Mouse (Mus musculus) spleen, postnatal 10 days (tissue): ENCODE results near the gene Zfp275.
"Not testable (repeated sequence)": the region's sequence is repeated elsewhere in the genome, so short reads cannot be mapped to it uniquely, and the experiment has no call there.

Experiments
- DNase-seq, 2 experiments: peaks; one replicate each; pipeline ENCODE4 v3.0.0; 2021 to 2022; ENCODE audit warnings: low spot score in 2 of 2

Gene Zfp275

DNA sequence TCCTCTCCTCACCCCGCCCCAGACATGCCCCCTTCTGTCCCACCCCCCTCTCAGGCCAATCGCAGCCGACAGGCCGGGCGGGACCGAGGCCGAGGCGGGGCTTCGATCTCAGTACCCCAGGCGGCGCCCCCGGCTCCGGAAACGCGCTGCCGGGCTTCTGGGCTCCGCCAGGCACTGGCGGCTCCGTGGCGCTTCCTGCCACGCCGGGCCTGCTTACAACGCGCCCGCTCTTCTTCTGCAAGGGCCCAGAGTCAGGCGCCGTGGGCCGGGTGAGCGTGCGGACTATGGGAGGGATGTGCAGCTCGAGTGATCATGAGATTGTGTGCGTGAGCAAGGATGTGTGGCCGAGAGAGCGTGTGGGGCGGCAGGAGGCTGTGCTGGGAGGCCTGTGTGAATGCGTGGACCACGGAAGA lies at the start of gene Zfp275:
Gene Zfp275 (plus strand): TSS at position 139 of the 413 bp plus-strand sequence.
- DNase-seq: peak; percentile 23 to 63

GRCm38 (mm10) chrX:73292876-73293275 lies 49.5 kb upstream of the Zfp275 start, which contains the start of the genes Xlr5a and Xlr5c:
TSS of gene Xlr5a (minus strand) at chrX:73292976.
TSS of gene Xlr5c (minus strand) at chrX:73292976.
- DNase-seq: not testable (repeated sequence)

DNA sequence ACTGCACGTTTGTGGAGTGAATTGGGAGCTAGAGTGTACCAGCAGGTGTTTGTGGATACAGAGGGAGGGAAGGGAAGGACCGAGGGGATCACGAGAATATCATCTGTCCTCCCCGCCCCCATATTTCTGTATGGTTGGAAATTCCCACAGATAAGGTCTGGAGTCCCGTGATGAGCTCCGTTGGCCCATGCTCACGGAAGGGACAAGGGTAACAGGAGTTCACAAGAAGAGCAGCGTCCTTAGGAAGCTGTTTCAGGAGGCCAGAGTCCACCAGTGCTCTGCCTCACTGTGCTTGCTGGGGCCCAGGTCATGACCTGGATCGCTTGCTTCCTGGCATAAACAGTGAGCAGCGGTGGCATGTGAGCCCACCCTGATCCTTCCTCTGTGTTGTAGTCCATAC lies 46.7 kb upstream of the Zfp275 start:
- not testable (repeated sequence) for DNase-seq

DNA sequence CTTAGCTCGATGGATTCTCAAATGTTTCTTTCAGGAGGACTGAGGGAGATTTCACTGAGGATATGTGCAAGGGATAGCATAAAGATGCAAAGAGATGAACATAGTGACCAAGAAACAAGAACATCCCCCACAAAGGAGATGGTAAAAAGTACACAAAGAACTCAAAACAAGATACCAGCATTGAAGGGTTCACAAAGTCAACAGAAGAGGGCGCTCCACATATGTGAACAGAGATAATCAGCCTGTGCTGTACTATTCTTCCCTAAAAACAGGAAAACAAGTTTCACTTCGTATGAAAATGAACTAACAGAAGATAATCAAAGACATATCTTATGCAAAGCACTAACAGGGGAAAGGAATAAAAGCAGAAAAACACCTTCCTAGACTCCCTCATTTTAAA lies 29.9 kb upstream of the Zfp275 start:
- DNase-seq: peak in 1 of 2 experiments; percentile 21

- DNase-seq: no peak
These were observed 21.4 kb upstream of the Zfp275 start for GRCm38 (mm10) chrX:73321029-73321428.

- no peak for DNase-seq
These were observed 15.2 kb upstream of the Zfp275 start for GRCm38 (mm10) chrX:73327215-73327614.

GRCm38 (mm10) chrX:73333548-73333947 lies 8.9 kb upstream of the Zfp275 start:
- no peak for DNase-seq

DNA sequence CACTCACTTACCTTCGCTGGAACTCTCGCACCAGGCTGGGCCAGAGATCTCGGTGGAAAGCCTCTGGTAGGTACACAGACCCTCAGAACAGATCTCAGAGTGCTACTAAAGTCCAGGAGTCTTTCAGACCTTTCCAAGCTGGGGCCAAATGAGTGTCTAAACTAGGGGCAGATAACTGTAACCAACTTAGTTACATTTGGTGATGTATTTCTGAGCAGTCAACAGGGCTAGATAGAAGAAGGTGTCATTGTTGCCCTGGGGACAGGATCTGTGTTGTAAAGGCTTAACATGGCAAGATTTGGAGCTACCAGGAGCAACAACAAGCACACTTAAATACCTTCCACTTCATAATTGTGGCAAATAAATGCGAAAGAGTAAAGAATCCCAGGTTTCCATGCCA lies 5.7 kb upstream of the Zfp275 start, which contains the start of gene Gm45015:
Gene Gm45015 (minus strand): TSS at position 101 of the 400 bp plus-strand sequence.
- DNase-seq: no peak

DNA sequence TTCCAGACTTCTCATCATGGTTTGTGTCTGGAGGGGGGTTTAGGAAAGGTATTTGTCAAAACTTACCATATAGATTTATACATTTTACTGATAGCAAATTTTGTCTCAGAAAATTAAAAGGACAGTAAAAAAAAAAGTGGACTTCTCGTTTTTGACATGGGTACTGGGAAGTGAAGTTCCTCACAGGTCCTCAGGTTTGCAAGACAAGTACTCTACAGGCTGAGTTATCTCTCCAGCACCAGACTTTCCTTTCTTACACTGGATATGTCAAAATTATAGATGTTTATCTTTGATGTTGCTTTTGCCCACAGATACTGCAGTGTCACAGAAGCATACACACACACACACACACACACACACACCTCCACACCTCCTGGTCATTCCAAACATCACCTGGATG lies 948 bp upstream of the Zfp275 start:
- DNase-seq: no peak

DNA sequence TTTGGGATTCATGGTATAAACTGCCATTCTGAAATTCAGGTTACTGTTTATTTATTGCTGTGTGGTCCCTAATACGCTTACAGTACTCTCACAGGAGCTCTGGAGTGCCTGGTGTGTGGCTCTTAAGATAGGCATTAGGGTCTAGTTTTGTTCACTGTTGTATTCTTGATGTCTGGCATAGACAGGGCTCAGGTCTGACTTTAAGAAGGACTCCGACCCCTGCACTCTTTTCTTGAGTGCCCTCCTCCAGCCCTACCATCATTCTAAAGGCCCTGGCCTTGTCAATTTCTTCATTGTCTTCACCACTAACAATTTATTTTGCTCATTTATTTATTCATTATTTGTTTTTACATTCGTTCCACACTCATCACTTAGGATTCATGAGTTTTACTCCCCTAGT lies 353 bp upstream of the Zfp275 start:
- no peak for DNase-seq

- peak in 1 of 2 experiments; percentile 19 for DNase-seq
These were observed 717 bp downstream of the Zfp275 start for GRCm38 (mm10) chrX:73342941-73343735.

DNA sequence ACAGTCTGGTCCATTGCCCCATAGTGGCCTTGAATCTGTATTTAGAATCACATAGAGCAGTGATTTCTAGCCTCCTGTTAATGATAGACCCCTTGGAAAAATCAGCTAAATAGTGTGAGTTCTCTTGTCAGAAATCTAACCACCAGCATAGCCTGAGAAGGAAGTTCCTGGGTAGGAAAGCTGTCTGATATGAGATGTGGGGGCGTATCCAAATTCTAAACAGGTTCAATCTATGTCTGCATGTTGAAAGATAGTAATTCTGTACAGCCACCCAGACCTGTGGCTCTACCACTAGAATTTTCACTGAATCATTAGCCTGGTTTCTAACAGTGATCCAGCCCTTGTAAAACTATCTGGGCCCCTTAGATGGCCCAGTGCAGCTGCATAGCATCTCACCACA lies 1.4 kb downstream of the Zfp275 start:
- no peak for DNase-seq

DNA sequence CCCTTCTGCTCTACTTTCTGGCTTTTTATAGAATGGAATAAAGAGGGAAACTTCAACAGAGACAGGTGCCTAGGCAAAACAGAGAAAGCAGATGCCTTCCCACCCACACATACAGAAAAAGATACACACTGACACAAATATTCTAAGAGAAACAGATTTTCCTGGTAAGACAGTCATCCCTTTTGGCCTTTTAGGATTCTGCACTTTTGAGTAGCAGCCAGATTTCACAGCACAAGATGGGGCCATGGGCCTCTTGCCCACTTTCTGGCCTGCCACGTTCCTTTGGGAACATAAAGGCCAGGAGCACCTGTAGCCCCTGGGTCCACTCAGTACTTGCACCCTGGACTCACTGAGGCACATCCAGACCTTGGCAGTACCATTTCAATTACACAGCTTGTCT lies 1.9 kb downstream of the Zfp275 start:
- DNase-seq: no peak

GRCm38 (mm10) chrX:73356163-73356562 lies 13.7 kb downstream of the Zfp275 start:
- DNase-seq: no peak

- no peak for DNase-seq
These were observed 14.3 kb downstream of the Zfp275 start for GRCm38 (mm10) chrX:73356719-73357118.

DNA sequence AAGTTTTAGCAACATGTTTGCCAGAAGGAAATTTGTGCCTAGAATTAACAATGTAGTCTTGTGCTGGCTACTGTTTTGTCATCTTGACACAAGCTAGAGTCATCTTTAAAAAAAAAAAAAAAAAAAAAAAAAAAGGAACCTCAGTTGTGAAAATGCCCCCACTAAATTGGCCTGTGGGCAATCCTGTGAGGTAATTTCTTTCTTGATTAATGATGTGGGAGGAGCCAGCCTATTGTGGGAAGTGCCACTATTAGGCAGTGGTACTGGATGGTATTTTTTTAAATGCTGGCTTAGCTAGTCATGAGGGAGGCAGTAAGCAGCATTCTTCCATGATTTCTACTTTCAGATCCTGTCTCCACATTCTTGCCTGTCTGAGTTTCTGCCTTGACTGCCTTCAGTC lies 20.9 kb downstream of the Zfp275 start:
- DNase-seq: no peak

- DNase-seq: no peak
These were observed 42.0 kb downstream of the Zfp275 start for GRCm38 (mm10) chrX:73384419-73384818.

DNA sequence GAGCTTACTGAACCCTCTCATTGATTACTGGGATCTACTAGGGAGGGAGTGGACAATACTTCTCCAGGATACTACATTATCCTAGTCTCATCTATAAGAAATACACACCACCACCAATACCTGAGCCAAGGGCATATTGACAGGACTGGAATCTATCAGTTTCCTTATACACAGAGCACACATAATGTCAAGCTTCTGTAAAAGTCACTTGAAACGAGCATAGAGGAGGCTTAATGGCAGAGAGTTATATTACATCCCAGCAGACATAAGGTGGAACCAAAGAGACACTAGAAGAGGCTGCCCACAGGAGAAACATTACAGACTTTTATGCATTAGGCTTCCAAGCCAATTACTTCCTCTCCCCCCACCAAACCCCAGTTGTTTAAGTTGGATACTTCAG lies 42.5 kb downstream of the Zfp275 start:
- no peak for DNase-seq

GRCm38 (mm10) chrX:73391481-73391880 lies 49.1 kb downstream of the Zfp275 start:
- DNase-seq: no peak

- DNase-seq: no peak
These were observed 54.0 kb downstream of the Zfp275 start for GRCm38 (mm10) chrX:73396446-73396845.

- DNase-seq: not testable (repeated sequence)
These were observed 56.2 kb downstream of the Zfp275 start, which contains the start of gene Gm18336 for GRCm38 (mm10) chrX:73398636-73399035. TSS of gene Gm18336 (minus strand) at chrX:73398736.

DNA sequence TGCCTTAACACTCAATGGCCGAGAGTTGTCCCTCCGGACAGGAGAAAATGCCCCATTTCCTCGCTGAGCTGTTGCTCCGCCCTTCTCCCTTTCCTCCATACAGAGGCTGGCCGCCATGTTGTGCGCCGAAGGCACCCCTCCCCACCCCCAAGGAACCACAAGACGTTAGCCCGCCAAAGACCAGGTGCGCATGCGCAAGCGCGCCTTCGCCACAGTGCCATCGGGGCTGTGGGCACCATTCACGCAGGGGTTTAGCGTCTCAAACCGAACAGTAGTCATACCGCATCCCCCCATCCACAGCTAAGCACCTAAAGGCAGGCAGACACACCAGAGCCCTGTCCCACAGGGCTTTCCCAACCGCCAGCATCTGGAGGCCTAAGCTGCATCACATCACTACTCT lies 58.5 kb downstream of the Zfp275 start:
- no peak for DNase-seq

- DNase-seq: no peak
These were observed 59.2 kb downstream of the Zfp275 start for GRCm38 (mm10) chrX:73401616-73402015.
